Mouse (Mus musculus): Measurements from ENCODE around the gene Slc25a13. TPM values are rescaled to one million over a fixed set of nuclear protein-coding genes. Genes with fewer than 3 reads are reported as not detected.

The Slc25a13 gene
- polyA plus RNA-seq, 1 experiment, result 7.3 TPM

GRCm38 (mm10) chr6:6027664-6028063 lies 189.3 kb downstream of the Slc25a13 start:
- no peak for DNase-seq (ENCODE audit: low read depth)

DNA sequence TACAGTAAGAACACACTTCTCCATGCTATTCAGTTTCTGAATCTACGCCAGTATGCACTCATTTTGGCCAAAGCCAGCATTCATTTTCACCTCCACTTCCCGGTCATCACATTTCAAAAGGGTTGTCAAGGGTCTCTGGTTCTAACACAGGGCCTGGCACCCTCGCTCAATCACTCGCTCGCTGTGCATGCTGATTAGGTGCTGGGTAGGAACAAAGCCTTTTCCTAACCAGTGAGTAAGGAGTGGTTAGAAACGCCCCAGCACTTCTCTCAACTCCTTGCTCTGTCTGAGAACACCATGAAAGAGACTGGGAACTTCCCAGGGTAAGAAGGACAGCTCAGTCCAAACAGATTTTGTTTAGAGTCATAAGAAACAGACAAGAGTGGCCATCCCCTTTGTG lies 193.0 kb downstream of the Slc25a13 start:
- DNase-seq (ENCODE audit: low read depth), result no peak

- no peak for DNase-seq (ENCODE audit: low read depth)
Measured at GRCm38 (mm10) chr6:6016931-6017330, 200.0 kb downstream of the Slc25a13 start.

- DNase-seq (ENCODE audit: low read depth), result no peak
Measured at GRCm38 (mm10) chr6:6015616-6016015, 201.4 kb downstream of the Slc25a13 start.

DNA sequence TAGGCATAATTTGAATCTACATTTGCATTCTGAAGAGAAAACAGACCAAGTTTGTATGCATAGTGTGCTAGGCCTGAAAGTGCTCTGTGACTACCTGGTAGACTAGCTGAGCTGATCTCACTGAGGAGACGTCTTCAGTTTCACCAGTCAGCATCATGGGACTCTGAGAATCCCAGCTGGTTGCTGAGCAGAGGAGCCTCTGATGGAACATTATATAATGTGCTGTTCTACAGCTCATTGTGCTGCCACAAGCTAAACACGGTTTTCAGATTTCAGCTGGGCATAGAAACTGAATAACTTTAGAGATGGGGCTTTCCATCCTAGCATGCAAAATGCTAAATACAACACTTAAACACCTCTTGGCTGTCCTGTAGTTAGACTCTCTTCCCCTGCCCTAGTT lies 205.6 kb downstream of the Slc25a13 start:
- DNase-seq (ENCODE audit: low read depth), result no peak

DNA sequence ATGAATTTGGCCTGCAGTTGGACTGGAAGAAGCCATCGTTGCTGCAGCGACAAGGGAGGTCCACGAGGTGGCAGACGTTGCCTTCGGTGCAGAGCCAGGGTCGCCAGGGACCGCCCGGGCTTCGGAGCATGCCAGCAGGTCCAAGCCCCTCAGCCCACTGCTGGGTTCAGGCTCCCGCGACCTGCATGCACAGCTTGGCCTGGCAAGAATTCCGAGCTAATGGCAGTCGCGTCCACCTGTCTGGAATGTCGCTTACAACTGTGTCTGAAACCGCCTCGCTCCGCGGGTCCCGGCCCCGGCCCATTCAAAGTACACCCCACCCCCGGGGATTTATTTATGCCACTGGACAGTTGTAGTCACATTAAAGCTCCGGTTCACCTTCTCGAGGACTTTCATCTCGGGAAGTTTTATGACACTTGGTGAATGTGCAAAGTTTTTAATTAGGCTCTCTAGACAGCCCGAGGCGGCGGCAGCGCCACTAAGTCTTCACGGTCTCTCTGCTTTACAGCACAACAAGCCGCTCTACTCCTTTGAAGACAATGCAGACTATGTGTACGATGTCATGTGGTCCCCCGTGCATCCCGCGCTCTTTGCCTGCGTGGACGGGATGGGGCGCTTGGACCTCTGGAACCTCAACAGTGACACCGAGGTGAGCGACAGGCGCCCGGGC lies 211.1 kb downstream of the Slc25a13 start:
- DNase-seq (ENCODE audit: low read depth), result no peak

DNA sequence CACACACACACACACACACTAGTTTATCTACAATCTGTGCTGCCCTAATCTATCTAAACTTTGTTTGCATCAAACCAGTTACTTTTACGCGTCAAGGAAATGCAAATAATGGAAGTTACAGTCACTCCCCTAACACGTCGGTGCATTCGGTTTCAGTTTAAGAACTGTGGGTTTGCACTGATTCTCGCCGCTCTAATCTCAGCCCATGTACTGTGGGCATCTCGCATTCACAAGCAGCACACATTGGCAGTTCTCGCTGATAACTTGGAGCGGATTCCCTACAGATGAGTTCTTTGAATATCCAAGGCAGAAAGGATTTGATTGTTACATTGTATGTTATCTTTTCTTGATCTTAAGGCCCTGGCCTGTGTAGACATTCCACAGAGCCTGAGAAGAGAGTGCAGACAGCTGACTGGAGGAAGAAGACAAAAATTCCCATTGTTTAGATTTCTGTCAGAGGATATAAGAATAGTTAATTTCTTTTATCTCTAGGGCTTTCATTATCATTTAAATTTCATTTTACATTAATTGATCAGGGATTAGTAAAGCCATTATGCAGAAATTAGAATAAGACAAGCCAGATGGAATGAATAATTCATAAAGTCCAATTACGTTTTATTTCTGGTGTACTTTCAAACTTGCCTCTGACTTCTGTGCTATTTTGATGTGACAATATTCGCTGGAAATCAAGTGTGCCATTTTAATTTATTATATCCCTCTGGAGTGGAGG lies 212.1 kb downstream of the Slc25a13 start:
- DNase-seq (ENCODE audit: low read depth), result no peak

DNA sequence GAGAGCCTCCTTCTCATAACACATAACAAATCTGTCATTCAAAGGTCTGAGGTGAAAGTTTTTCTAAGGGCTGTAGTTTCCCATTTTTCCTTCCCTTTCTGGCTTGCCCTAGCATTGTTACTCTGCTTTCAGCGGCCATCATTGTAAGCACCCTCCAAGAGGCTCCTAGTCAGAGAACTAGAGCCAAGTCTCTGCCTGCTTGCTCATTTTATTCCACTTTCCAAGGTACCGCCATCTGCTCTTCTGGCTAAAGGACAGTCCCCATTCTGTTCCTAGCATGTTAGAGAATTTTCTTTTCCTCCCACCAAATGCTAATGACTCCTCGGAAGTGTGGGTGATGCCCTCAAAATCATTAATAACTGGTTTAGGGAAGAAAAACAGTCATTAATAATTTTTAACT lies 214.9 kb downstream of the Slc25a13 start:
- no peak for DNase-seq (ENCODE audit: low read depth)

DNA sequence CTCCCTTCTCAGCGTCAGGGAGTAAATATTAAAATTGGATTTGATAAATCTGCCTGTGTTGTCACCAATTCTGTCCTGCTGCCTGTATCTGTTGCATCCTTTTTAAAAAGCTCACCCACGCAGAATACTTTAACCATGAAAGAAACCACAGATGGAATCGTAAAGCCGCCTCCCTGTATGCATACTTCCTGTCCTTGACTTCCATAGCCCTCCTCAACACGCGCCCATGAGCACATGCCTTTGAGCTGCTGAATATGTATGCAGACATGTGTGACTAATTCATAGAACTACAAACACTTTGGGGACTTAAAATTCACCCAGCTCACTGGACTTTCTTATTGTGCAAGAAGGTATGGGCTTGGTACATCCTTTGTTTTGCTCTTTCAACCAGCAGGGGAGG lies 219.4 kb downstream of the Slc25a13 start:
- no peak for DNase-seq (ENCODE audit: low read depth)

GRCm38 (mm10) chr6:5993056-5993455 lies 223.9 kb downstream of the Slc25a13 start:
- DNase-seq (ENCODE audit: low read depth), result no peak

GRCm38 (mm10) chr6:5991817-5992755 lies 224.9 kb downstream of the Slc25a13 start:
- DNase-seq (ENCODE audit: low read depth), result no peak

- DNase-seq (ENCODE audit: low read depth), result no peak
Measured at GRCm38 (mm10) chr6:5991243-5991642, 225.7 kb downstream of the Slc25a13 start.
